Mouse (Mus musculus) stomach, postnatal 0 days (tissue): ENCODE measurements around the gene Reln. TPM values are rescaled to one million over a fixed set of nuclear protein-coding genes. Genes with fewer than 3 reads are reported as not detected.

Experiments
- ATAC-seq: fragments of 200-750 bp; cut with Nextera tagmentation; 2 replicates; pipeline ENCODE4 v1.8.0; 2017; ENCODE audit not compliant: low FRiP score, low TSS enrichment
- DNase-seq: peaks from one replicate; pipeline ENCODE4 v3.0.0-alpha.2; 2016; ENCODE audit warnings: low spot score
- H3K27ac ChIP-seq: fragments of 300-500 bp; sonication (generic); replicated peaks from 2 replicates; pipeline ENCODE4 v1.5.1; 2014; ENCODE audit warnings: mild to moderate bottlenecking, control low read depth
- H3K27me3 ChIP-seq: fragments of 300-500 bp; sonication (generic); 2 replicates; pipeline ENCODE4 v1.6.1; 2014; ENCODE audit warnings: low read length; ENCODE audit not compliant: control insufficient read depth, insufficient read depth
- H3K36me3 ChIP-seq: fragments of 300-500 bp; sonication (generic); 2 replicates; pipeline ENCODE4 v1.6.1; 2014; ENCODE audit warnings: low read length, mixed read lengths; ENCODE audit not compliant: control insufficient read depth, insufficient read depth
- H3K4me1 ChIP-seq: fragments of 300-500 bp; sonication (generic); replicated peaks from 2 replicates; pipeline ENCODE4 v1.6.1; 2014; ENCODE audit warnings: antibody characterized with exemption; ENCODE audit not compliant: control insufficient read depth, insufficient read depth
- H3K4me2 ChIP-seq: fragments of 300-500 bp; sonication (generic); replicated peaks from 2 replicates; pipeline ENCODE4 v1.6.1; 2014; ENCODE audit warnings: low read depth, mild to moderate bottlenecking, control low read depth, moderate library complexity
- H3K4me3 ChIP-seq: fragments of 300-500 bp; sonication (generic); 2 replicates; pipeline ENCODE4 v1.5.1; 2014; ENCODE audit warnings: low read depth, low read length, control low read depth
- H3K9ac ChIP-seq: fragments of 300-500 bp; sonication (generic); 2 replicates; pipeline ENCODE4 v1.6.1; 2014; ENCODE audit warnings: mild to moderate bottlenecking, low read length, control low read depth, mixed read lengths
- H3K9me3 ChIP-seq: fragments of 300-500 bp; sonication (generic); 2 replicates; pipeline ENCODE4 v1.6.1; 2016; ENCODE audit warnings: low read length; ENCODE audit not compliant: control insufficient read depth
- CTCF ChIP-seq: IDR thresholded peaks from 2 replicates; pipeline ENCODE4 v1.5.1; 2016; ENCODE audit warnings: antibody characterized with exemption, low read depth, mild to moderate bottlenecking, moderate library complexity
- EP300 ChIP-seq: optimal IDR thresholded peaks from 2 replicates; pipeline ENCODE3; 2016; ENCODE audit warnings: antibody characterized with exemption
- WGBS: fragments of 180-500 bp; shearing (Covaris S2); extraction: QIAGEN DNeasy Blood & Tissue Kit; methylation state at CpG from one replicate; pipeline ENCODE4 v1.1.7; 2014; 5-methylcytosine and 5-hydroxymethylcytosine counted together
- polyA plus RNA-seq: library from polyadenylated mRNA; unstranded; fragments of >200 nt; fragmentation: Nextera tagmentation; extraction: Ambion mirVana; gene quantifications from 2 replicates; pipeline ENCODE4 v1.2.1, GENCODE M21; 2015

Gene Reln
- polyA plus RNA-seq = 1.6 and 1.8 TPM in 2 replicates

GRCm38 (mm10) chr5:22344556-22344975, at the start of gene Reln:
Gene Reln (minus strand): TSS chr5:22344702.
- 2% methylated on average over 33 of the region's 68 CpGs for WGBS
- TF ChIP-seq CTCF (no peak), EP300 (no peak)
- Histone ChIP-seq H3K4me1 (no peaks in the 10 kb centered on the region), H3K4me3 (peak within 1 kb of the TSS; percentile 48), H3K36me3 (no peaks in the 10 kb centered on the region), H3K9me3 (no peaks in the 10 kb centered on the region), H3K27ac (no peak within 1 kb of the TSS), H3K4me2 (peak within 1 kb of the TSS; percentile 96), H3K27me3 (peaks cover 26% of the 10 kb centered on the region; the same call in 1 of the 2 replicates), H3K9ac (0 out of 2 replicates have a peak within 1 kb of the TSS, but pooled peaks have one; percentile 18)
- peak; percentile 41 for DNase-seq
- peak; percentile 61 for ATAC-seq

GRCm38 (mm10) chr5:22388502-22388901, 44.0 kb upstream of the Reln start:
- Histone ChIP-seq H3K36me3 (no peaks in the 10 kb centered on the region), H3K4me2 (no peak overlapping the region), H3K27ac (no peak overlapping the region), H3K9me3 (no peaks in the 10 kb centered on the region), H3K4me3 (no peak overlapping the region), H3K4me1 (no peaks in the 10 kb centered on the region), H3K9ac (no peak overlapping the region), H3K27me3 (no peaks in the 10 kb centered on the region)
- DNase-seq = no peak
- WGBS = 84% methylated on average over 2 of the region's 2 CpGs
- no peak for ATAC-seq
- no peak for TF ChIP-seq CTCF
- no peak for TF ChIP-seq EP300

- no peaks in the 10 kb centered on the region for H3K27me3 ChIP-seq
- H3K27ac ChIP-seq = no peak overlapping the region
- no peaks in the 10 kb centered on the region for H3K9me3 ChIP-seq
- WGBS = 72% methylated on average over 9 of the region's 9 CpGs
- H3K4me1 ChIP-seq = no peaks in the 10 kb centered on the region
- no peak overlapping the region for H3K9ac ChIP-seq
- TF ChIP-seq EP300 = no peak
- TF ChIP-seq CTCF = no peak
- no peak for ATAC-seq
- DNase-seq = no peak
- no peak overlapping the region for H3K4me3 ChIP-seq
- no peak overlapping the region for H3K4me2 ChIP-seq
- H3K36me3 ChIP-seq = no peaks in the 10 kb centered on the region
Measured at GRCm38 (mm10) chr5:22360510-22360909, 16.0 kb upstream of the Reln start.

DNA sequence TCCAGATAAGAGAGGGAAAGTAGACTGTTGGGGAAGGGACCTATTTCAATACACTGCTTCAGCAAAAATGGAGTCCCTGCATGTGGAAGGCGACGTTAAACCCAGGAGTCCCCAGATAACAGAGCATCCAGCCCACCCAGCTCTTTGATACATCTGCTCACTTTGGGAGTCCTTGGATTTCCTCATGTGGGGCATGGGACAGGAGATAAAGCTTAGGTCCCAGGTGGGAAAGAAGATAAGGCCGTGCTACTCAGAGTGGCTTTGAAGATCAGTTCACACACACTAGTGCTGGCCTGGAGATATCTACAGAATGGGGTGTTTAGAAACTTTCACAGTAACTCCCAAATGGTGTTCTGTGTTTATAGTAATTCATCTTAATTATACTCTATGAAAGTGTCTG, 3.9 kb upstream of the Reln start:
- H3K27me3 ChIP-seq = peaks cover 17% of the 10 kb centered on the region; the same call in 1 of the 2 replicates
- WGBS = 53% methylated on average over 3 of the region's 3 CpGs

DNA sequence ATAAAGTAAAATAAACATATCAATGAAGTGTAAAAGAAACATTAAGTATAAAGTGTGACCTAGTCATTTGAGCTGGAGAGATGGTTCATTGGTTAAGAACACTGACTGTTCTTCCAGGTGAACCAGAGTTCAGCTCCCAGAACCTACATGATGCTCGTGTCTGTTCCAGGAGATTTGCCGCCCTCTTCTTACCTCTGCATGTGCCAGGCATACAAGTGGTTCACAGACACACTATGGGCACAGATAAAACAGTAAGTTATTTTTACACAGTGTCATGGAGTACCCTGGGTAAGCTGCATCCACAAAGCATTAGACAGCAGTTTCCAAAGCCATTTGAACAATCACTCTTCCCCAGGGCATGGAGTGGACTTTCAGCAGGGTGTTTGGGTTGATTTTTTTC, 3.2 kb upstream of the Reln start:
- H3K27ac ChIP-seq = no peak overlapping the region
- DNase-seq = no peak
- H3K4me3 ChIP-seq = no peak overlapping the region
- H3K4me2 ChIP-seq = no peak overlapping the region
- 70% methylated on average over 2 of the region's 2 CpGs for WGBS
- no peaks in the 10 kb centered on the region for H3K4me1 ChIP-seq
- TF ChIP-seq CTCF = no peak
- no peak for TF ChIP-seq EP300
- no peaks in the 10 kb centered on the region for H3K9me3 ChIP-seq
- no peaks in the 10 kb centered on the region for H3K36me3 ChIP-seq
- peaks cover 18% of the 10 kb centered on the region; the same call in 1 of the 2 replicates for H3K27me3 ChIP-seq
- no peak overlapping the region for H3K9ac ChIP-seq
- ATAC-seq = no peak

More for the DNA sequence above, 3.9 kb upstream of the Reln start:
- ATAC-seq (no peak), DNase-seq (no peak)
- Histone ChIP-seq H3K9ac (no peak overlapping the region), H3K4me3 (no peak overlapping the region), H3K9me3 (no peaks in the 10 kb centered on the region), H3K36me3 (no peaks in the 10 kb centered on the region), H3K4me1 (no peaks in the 10 kb centered on the region), H3K27ac (no peak overlapping the region), H3K4me2 (no peak overlapping the region)
- TF ChIP-seq CTCF (no peak), EP300 (no peak)

GRCm38 (mm10) chr5:22345894-22346635, 1.6 kb upstream of the Reln start:
- Histone ChIP-seq H3K27ac (no peak overlapping the region), H3K4me1 (no peaks in the 10 kb centered on the region), H3K36me3 (no peaks in the 10 kb centered on the region), H3K9me3 (no peaks in the 10 kb centered on the region), H3K4me2 (no peak overlapping the region), H3K4me3 (no peak overlapping the region), H3K27me3 (peaks cover 22% of the 10 kb centered on the region; the same call in 1 of the 2 replicates), H3K9ac (no peak overlapping the region)
- DNase-seq = no peak
- TF ChIP-seq EP300 (no peak), CTCF (no peak)
- 36% methylated on average over 14 of the region's 14 CpGs for WGBS
- no peak for ATAC-seq
